In genomic region chr11:75319246-75319645, GRCm38 (mm10) we compare ENCODE assay signal across 17 mouse cellular contexts. TPM values are rescaled to one million over a fixed set of nuclear protein-coding genes. Genes with fewer than 3 reads are reported as not detected.
DNase-seq lines count a peak whose midpoint lies in the region; ATAC-seq lines count a peak whose summit lies in the region.
"Had no signal": no experiment of that assay in that cellular context is flagged by ENCODE, and none has a peak within 500 bp of the region (broad histone marks: within the 10 kb centered on the region; RNA-seq: fewer than 3 reads in every experiment).

No protein-coding gene starts in this region.

- no peak overlapping the region for H3K4me2 ChIP-seq in forebrain, embryonic 13.5 days
- H3K4me2 ChIP-seq in forebrain, embryonic 12.5 days: no peak overlapping the region
- no peak overlapping the region for H3K4me2 ChIP-seq in intestine, embryonic 14.5 days (ENCODE audit: low read length)
- no peak overlapping the region for H3K4me2 ChIP-seq in intestine, embryonic 16.5 days (ENCODE audit: low read depth, low read length)
- no peak overlapping the region for H3K4me2 ChIP-seq in midbrain, embryonic 14.5 days (ENCODE audit: low read length)
- H3K4me2 ChIP-seq in midbrain, embryonic 11.5 days: no peak overlapping the region
- H3K4me2 ChIP-seq: heart, embryonic 11.5 days; limb, embryonic 12.5 days had no signal

- H3K9me3 ChIP-seq in forebrain, embryonic 13.5 days (replicated peaks): no peaks in the 10 kb centered on the region
- H3K9me3 ChIP-seq in forebrain, embryonic 12.5 days: no peaks in the 10 kb centered on the region
- H3K9me3 ChIP-seq in intestine, embryonic 14.5 days (ENCODE audit: control insufficient read depth, low read length): no peaks in the 10 kb centered on the region
- H3K9me3 ChIP-seq in intestine, embryonic 16.5 days (ENCODE audit: control insufficient read depth, low read length): no peaks in the 10 kb centered on the region
- no peaks in the 10 kb centered on the region for H3K9me3 ChIP-seq in midbrain, embryonic 14.5 days (ENCODE audit: control insufficient read depth, low read length)
- H3K9me3 ChIP-seq in midbrain, embryonic 11.5 days (ENCODE audit: control insufficient read depth, low read length): no peaks in the 10 kb centered on the region
- H3K9me3 ChIP-seq: limb, embryonic 12.5 days; liver, embryonic 15.5 days; megakaryocyte, embryonic 14.5 days had no signal

- DNase-seq in intestine, embryonic 14.5 days (ENCODE audit: low spot score): no peak
- no peak for DNase-seq in midbrain, embryonic 14.5 days
- DNase-seq in midbrain, embryonic 11.5 days (ENCODE audit: low spot score, missing footprints): no peak
- peak; percentile 57 for DNase-seq in thymus, postnatal 4 days
- DNase-seq in left cerebral cortex, adult 9 months (ENCODE audit: low spot score in 2 of 2): no peak
- DNase-seq: cerebellum, postnatal 10 days; gastrocnemius, postnatal 36 days; heart, postnatal 36 days; right cerebral cortex, adult 18-20 months had no signal

- ATAC-seq in forebrain, embryonic 13.5 days: no peak
- ATAC-seq in forebrain, embryonic 12.5 days (ENCODE audit: low FRiP score): no peak
- no peak for ATAC-seq in intestine, embryonic 14.5 days (replicated peaks; ENCODE audit: low FRiP score, low TSS enrichment, low read depth)
- no peak for ATAC-seq in intestine, embryonic 16.5 days
- no peak for ATAC-seq in midbrain, embryonic 14.5 days (ENCODE audit: low FRiP score, low TSS enrichment)
- no peak for ATAC-seq in midbrain, embryonic 11.5 days (ENCODE audit: low FRiP score)

- no peak overlapping the region for H3K4me3 ChIP-seq in forebrain, embryonic 13.5 days
- H3K4me3 ChIP-seq in forebrain, embryonic 12.5 days (replicated peaks): no peak overlapping the region
- no peak overlapping the region for H3K4me3 ChIP-seq in intestine, embryonic 14.5 days (ENCODE audit: low read depth, low read length)
- H3K4me3 ChIP-seq in intestine, embryonic 16.5 days (ENCODE audit: low read length): no peak overlapping the region
- H3K4me3 ChIP-seq in midbrain, embryonic 14.5 days (replicated peaks; ENCODE audit: low read depth, low read length): no peak overlapping the region
- no peak overlapping the region for H3K4me3 ChIP-seq in midbrain, embryonic 11.5 days (ENCODE audit: low read depth, low read length)
- H3K4me3 ChIP-seq: limb, embryonic 12.5 days; liver, embryonic 15.5 days; megakaryocyte, embryonic 14.5 days had no signal

- peak overlapping the region; percentile 25; the same call in 1 of the 2 replicates for H3K27ac ChIP-seq in forebrain, embryonic 13.5 days
- H3K27ac ChIP-seq in forebrain, embryonic 12.5 days: no peak overlapping the region
- H3K27ac ChIP-seq in intestine, embryonic 14.5 days (ENCODE audit: low read depth): peak overlapping the region; percentile 14; the same call in 1 of the 2 replicates
- no peak overlapping the region for H3K27ac ChIP-seq in intestine, embryonic 16.5 days (ENCODE audit: low read length)
- peak overlapping the region; percentile 58 for H3K27ac ChIP-seq in midbrain, embryonic 14.5 days (replicated peaks; ENCODE audit: low read depth, low read length)
- H3K27ac ChIP-seq in midbrain, embryonic 11.5 days (ENCODE audit: low read depth, low read length): no peak overlapping the region
- H3K27ac ChIP-seq: limb, embryonic 12.5 days; liver, embryonic 15.5 days; stomach, postnatal 0 days had no signal

- H3K4me1 ChIP-seq in forebrain, embryonic 13.5 days: peaks cover 27% of the 10 kb centered on the region
- H3K4me1 ChIP-seq in forebrain, embryonic 12.5 days: peaks cover 16% of the 10 kb centered on the region
- H3K4me1 ChIP-seq in intestine, embryonic 14.5 days (replicated peaks; ENCODE audit: control insufficient read depth, insufficient read depth, low read length): no peaks in the 10 kb centered on the region
- H3K4me1 ChIP-seq in intestine, embryonic 16.5 days (ENCODE audit: control insufficient read depth, insufficient read depth, low read length): peaks cover 7% of the 10 kb centered on the region
- peaks cover 9% of the 10 kb centered on the region for H3K4me1 ChIP-seq in midbrain, embryonic 14.5 days (ENCODE audit: control insufficient read depth, insufficient read depth, low read length)
- H3K4me1 ChIP-seq in midbrain, embryonic 11.5 days (ENCODE audit: control insufficient read depth, insufficient read depth, low read length): peaks cover 2% of the 10 kb centered on the region; the same call in 1 of the 2 replicates

- H3K36me3 ChIP-seq in forebrain, embryonic 13.5 days (ENCODE audit: poor library complexity, severe bottlenecking): peaks cover 25% of the 10 kb centered on the region
- peaks cover 18% of the 10 kb centered on the region for H3K36me3 ChIP-seq in forebrain, embryonic 12.5 days (replicated peaks)
- H3K36me3 ChIP-seq in intestine, embryonic 14.5 days (ENCODE audit: control insufficient read depth, insufficient read depth, low read length): peaks cover 40% of the 10 kb centered on the region
- H3K36me3 ChIP-seq in intestine, embryonic 16.5 days (ENCODE audit: control insufficient read depth, insufficient read depth, low read length): peaks cover 4% of the 10 kb centered on the region; the same call in 1 of the 2 replicates
- peaks cover 17% of the 10 kb centered on the region; the same call in 1 of the 2 replicates for H3K36me3 ChIP-seq in midbrain, embryonic 14.5 days (ENCODE audit: control insufficient read depth, insufficient read depth, low read length)
- peaks cover 2% of the 10 kb centered on the region; the same call in 1 of the 2 replicates for H3K36me3 ChIP-seq in midbrain, embryonic 11.5 days (ENCODE audit: control insufficient read depth, insufficient read depth, low read length)

- no peaks in the 10 kb centered on the region for H3K27me3 ChIP-seq in forebrain, embryonic 13.5 days
- H3K27me3 ChIP-seq in forebrain, embryonic 12.5 days: no peaks in the 10 kb centered on the region
- no peaks in the 10 kb centered on the region for H3K27me3 ChIP-seq in intestine, embryonic 14.5 days (replicated peaks; ENCODE audit: control insufficient read depth, insufficient read depth, low read length)
- no peaks in the 10 kb centered on the region for H3K27me3 ChIP-seq in intestine, embryonic 16.5 days (replicated peaks; ENCODE audit: control insufficient read depth, insufficient read depth, low read length)
- no peaks in the 10 kb centered on the region for H3K27me3 ChIP-seq in midbrain, embryonic 14.5 days (ENCODE audit: control insufficient read depth, insufficient read depth, low read length)
- H3K27me3 ChIP-seq in midbrain, embryonic 11.5 days (ENCODE audit: control insufficient read depth, insufficient read depth, low read length): no peaks in the 10 kb centered on the region
- H3K27me3 ChIP-seq: limb, embryonic 12.5 days; liver, embryonic 15.5 days; megakaryocyte, embryonic 14.5 days had no signal

- H3K9ac ChIP-seq in forebrain, embryonic 13.5 days: no peak overlapping the region
- no peak overlapping the region for H3K9ac ChIP-seq in forebrain, embryonic 12.5 days
- H3K9ac ChIP-seq in intestine, embryonic 14.5 days (ENCODE audit: low read length): no peak overlapping the region
- no peak overlapping the region for H3K9ac ChIP-seq in intestine, embryonic 16.5 days (ENCODE audit: low read depth, low read length)
- no peak overlapping the region for H3K9ac ChIP-seq in midbrain, embryonic 14.5 days (replicated peaks; ENCODE audit: low read length)
- no peak overlapping the region for H3K9ac ChIP-seq in midbrain, embryonic 11.5 days (ENCODE audit: low read length)
- H3K9ac ChIP-seq: limb, embryonic 12.5 days; liver, embryonic 15.5 days had no signal

- WGBS in forebrain, embryonic 13.5 days: 59% methylated on average over 5 of the region's 5 CpGs
- 59% methylated on average over 5 of the region's 5 CpGs for WGBS in forebrain, embryonic 12.5 days
- WGBS in intestine, embryonic 14.5 days: 52% methylated on average over 5 of the region's 5 CpGs
- WGBS in intestine, embryonic 16.5 days: 48% methylated on average over 5 of the region's 5 CpGs
- WGBS in midbrain, embryonic 14.5 days: 70% methylated on average over 5 of the region's 5 CpGs
- WGBS in midbrain, embryonic 11.5 days: 75% methylated on average over 5 of the region's 5 CpGs

RNA-seq across cellular contexts. Expression of gene Rpa1, which starts 28.9 kb away (rescaled TPM):
- polyA plus RNA-seq in forebrain, embryonic 13.5 days (2015; fragmentation: Nextera tagmentation; extraction: Ambion mirVana): 99.6 and 110 TPM in 2 replicates
- 140 and 160 TPM in 2 replicates for polyA plus RNA-seq in forebrain, embryonic 12.5 days (2016; fragmentation: Nextera tagmentation; extraction: Ambion mirVana)
- 103 and 116 TPM in 2 replicates for polyA plus RNA-seq in intestine, embryonic 14.5 days (2014; fragmentation: Nextera tagmentation; extraction: Ambion mirVana)
- polyA plus RNA-seq in intestine, embryonic 16.5 days (2015; fragmentation: Nextera tagmentation; extraction: Ambion mirVana): 82.8 and 91.9 TPM in 2 replicates
- polyA plus RNA-seq in midbrain, embryonic 14.5 days (2014; fragmentation: Nextera tagmentation; extraction: Ambion mirVana): 48.3 and 50.0 TPM in 2 replicates
- 124 and 126 TPM in 2 replicates for polyA plus RNA-seq in midbrain, embryonic 11.5 days (2014; fragmentation: Nextera tagmentation; extraction: Ambion mirVana)

RNA-seq across cellular contexts. Expression of gene Smyd4, which starts 29.0 kb away (rescaled TPM):
- polyA plus RNA-seq in forebrain, embryonic 13.5 days (2015; fragmentation: Nextera tagmentation; extraction: Ambion mirVana): 17.7 and 17.8 TPM in 2 replicates
- polyA plus RNA-seq in forebrain, embryonic 12.5 days (2016; fragmentation: Nextera tagmentation; extraction: Ambion mirVana): 20.0 and 21.0 TPM in 2 replicates
- 11.6 and 12.5 TPM in 2 replicates for polyA plus RNA-seq in intestine, embryonic 14.5 days (2014; fragmentation: Nextera tagmentation; extraction: Ambion mirVana)
- 7.2 and 8.2 TPM in 2 replicates for polyA plus RNA-seq in intestine, embryonic 16.5 days (2015; fragmentation: Nextera tagmentation; extraction: Ambion mirVana)
- polyA plus RNA-seq in midbrain, embryonic 14.5 days (2014; fragmentation: Nextera tagmentation; extraction: Ambion mirVana): 9.5 and 12.0 TPM in 2 replicates
- polyA plus RNA-seq in midbrain, embryonic 11.5 days (2014; fragmentation: Nextera tagmentation; extraction: Ambion mirVana): 11.6 and 13.1 TPM in 2 replicates

Comparison
In these comparisons a context has a peak if more than half of its experiments do, and no peak if none do; other contexts are left out.
1. H3K27ac ChIP-seq: peak in forebrain, embryonic 13.5 days (single experiment), intestine, embryonic 14.5 days (single experiment) and midbrain, embryonic 14.5 days (single experiment); none in forebrain, embryonic 12.5 days (single experiment), intestine, embryonic 16.5 days (single experiment) and midbrain, embryonic 11.5 days (single experiment).